Mouse (Mus musculus) ES-E14 (cell line): Measurements from ENCODE around the gene Sec23a.

Source experiments
- HCFC1 ChIP-seq: IDR thresholded peaks from 2 replicates; pipeline ENCODE4 v1.6.1; 2012; ENCODE audit warnings: low read length, inconsistent platforms, borderline replicate concordance; ENCODE audit not compliant: insufficient read depth
- ZNF384 ChIP-seq: IDR thresholded peaks from 2 replicates; pipeline ENCODE4 v1.6.1; 2012; ENCODE audit warnings: low read depth, low read length, inconsistent platforms

GRCm38 (mm10) chr12:59013234-59013633 is 1.4 kb upstream of the Sec23a start, which contains the start of gene Gemin2:
- peak; percentile 79 for TF ChIP-seq HCFC1
- TF ChIP-seq ZNF384: no peak
